8 mouse cellular contexts compared by ENCODE assay signal in genomic region chr6:73248237-73249048, GRCm38 (mm10). TPM values are rescaled to one million over a fixed set of nuclear protein-coding genes. Genes with fewer than 3 reads are reported as not detected.
DNase-seq lines count a peak whose midpoint lies in the region; ATAC-seq and TF ChIP-seq lines count a peak whose summit lies in the region.

Suclg1 (plus strand) TSS chr6:73248382.

- peak within 1 kb of the TSS; percentile 77 for H3K4me3 ChIP-seq in bone marrow, adult 2 months (replicated peaks; ENCODE audit: control insufficient read depth, low read depth, low read length)
- H3K4me3 ChIP-seq in embryonic facial prominence, embryonic 15.5 days (replicated peaks) = peak within 1 kb of the TSS; percentile 96
- peak within 1 kb of the TSS; percentile 92 for H3K4me3 ChIP-seq in kidney, embryonic 14.5 days (ENCODE audit: low read length)
- peak within 1 kb of the TSS; percentile 96 for H3K4me3 ChIP-seq in limb, embryonic 15.5 days

- no peaks in the 10 kb centered on the region for H3K36me3 ChIP-seq in embryonic facial prominence, embryonic 15.5 days
- no peaks in the 10 kb centered on the region for H3K36me3 ChIP-seq in kidney, embryonic 14.5 days (ENCODE audit: control insufficient read depth, insufficient read depth, low read length)
- 0 out of 2 replicates have a peak, but pooled peaks cover 3% of the 10 kb centered on the region for H3K36me3 ChIP-seq in limb, embryonic 15.5 days

- peak within 1 kb of the TSS; percentile 72 for H3K4me2 ChIP-seq in embryonic facial prominence, embryonic 15.5 days (replicated peaks)
- peak within 1 kb of the TSS; percentile 78 for H3K4me2 ChIP-seq in kidney, embryonic 14.5 days (replicated peaks; ENCODE audit: low read depth, low read length)
- H3K4me2 ChIP-seq in limb, embryonic 15.5 days = peak within 1 kb of the TSS; percentile 76

- WGBS in bone marrow, adult 2 months = under 1% methylated on average over 58 of the region's 58 CpGs
- under 1% methylated on average over 56 of the region's 58 CpGs for WGBS in embryonic facial prominence, embryonic 15.5 days
- under 1% methylated on average over 57 of the region's 58 CpGs for WGBS in kidney, embryonic 14.5 days
- under 1% methylated on average over 56 of the region's 58 CpGs for WGBS in limb, embryonic 15.5 days

- no peaks in the 10 kb centered on the region; the same call in 1 of the 2 replicates for H3K4me1 ChIP-seq in bone marrow, adult 2 months (ENCODE audit: control insufficient read depth, insufficient read depth, low read length)
- H3K4me1 ChIP-seq in embryonic facial prominence, embryonic 15.5 days = peaks cover 12% of the 10 kb centered on the region
- peaks cover 10% of the 10 kb centered on the region for H3K4me1 ChIP-seq in kidney, embryonic 14.5 days (ENCODE audit: control insufficient read depth, insufficient read depth, low read length)
- peaks cover 7% of the 10 kb centered on the region for H3K4me1 ChIP-seq in limb, embryonic 15.5 days

- ATAC-seq in embryonic facial prominence, embryonic 15.5 days (ENCODE audit: insufficient number of reproducible peaks, low FRiP score, low TSS enrichment, low read depth) = peak; percentile 94
- ATAC-seq in kidney, embryonic 14.5 days (ENCODE audit: low FRiP score, low TSS enrichment) = peak; percentile 96
- peak; percentile 88 for ATAC-seq in limb, embryonic 15.5 days (ENCODE audit: insufficient number of reproducible peaks, low FRiP score, low TSS enrichment, low read depth)

- no peaks in the 10 kb centered on the region for H3K27me3 ChIP-seq in embryonic facial prominence, embryonic 15.5 days
- no peaks in the 10 kb centered on the region for H3K27me3 ChIP-seq in kidney, embryonic 14.5 days (ENCODE audit: control insufficient read depth, insufficient read depth, low read length)
- no peaks in the 10 kb centered on the region for H3K27me3 ChIP-seq in limb, embryonic 15.5 days

- H3K9ac ChIP-seq in embryonic facial prominence, embryonic 15.5 days = peak within 1 kb of the TSS; percentile 89
- H3K9ac ChIP-seq in kidney, embryonic 14.5 days (ENCODE audit: low read depth, low read length) = peak within 1 kb of the TSS; percentile 91
- H3K9ac ChIP-seq in limb, embryonic 15.5 days = peak within 1 kb of the TSS; percentile 95

- DNase-seq in 416B (ENCODE audit: low read depth) = peak; percentile 91
- peak; percentile 87 to 91 for DNase-seq in heart, adult 9 months (ENCODE audit: low spot score in 2 of 2)
- DNase-seq in monocyte, adult 2 months (ENCODE audit: low read depth in 1 of 2, low spot score in 2 of 2) = peak; percentile 63 to 76
- DNase-seq in spleen, postnatal 36 days (ENCODE audit: low spot score in 2 of 2) = peak; percentile 83 to 87

- peak within 1 kb of the TSS; percentile 62 for H3K27ac ChIP-seq in bone marrow, adult 2 months (ENCODE audit: control insufficient read depth, insufficient read depth, low read depth, low read length, poor library complexity)
- peak within 1 kb of the TSS; percentile 78 for H3K27ac ChIP-seq in embryonic facial prominence, embryonic 15.5 days (replicated peaks)
- H3K27ac ChIP-seq in kidney, embryonic 14.5 days (ENCODE audit: low read depth, low read length) = peak within 1 kb of the TSS; percentile 71
- peak within 1 kb of the TSS; percentile 77 for H3K27ac ChIP-seq in limb, embryonic 15.5 days

- H3K9me3 ChIP-seq in embryonic facial prominence, embryonic 15.5 days (replicated peaks) = no peaks in the 10 kb centered on the region
- H3K9me3 ChIP-seq in kidney, embryonic 14.5 days (ENCODE audit: control insufficient read depth, low read length) = no peaks in the 10 kb centered on the region
- no peaks in the 10 kb centered on the region for H3K9me3 ChIP-seq in limb, embryonic 15.5 days

- peak; percentile 65; the same call in 1 of the 2 replicates for TF ChIP-seq POLR2A in bone marrow, adult 2 months (IDR thresholded peaks at IDR 0.05; ENCODE audit: borderline replicate concordance, control insufficient read depth, low read depth, low read length)

- TF ChIP-seq CTCF in bone marrow, adult 2 months (IDR thresholded peaks at IDR 0.05; ENCODE audit: control insufficient read depth, insufficient read depth, low read length) = no peak

RNA-seq across cellular contexts. Expression of gene Suclg1, which starts in this region (rescaled TPM):
- 22.7 and 53.5 TPM in 2 replicates for polyA plus RNA-seq in bone marrow, adult 2 months (2011; ENCODE audit: insufficient read depth, insufficient read length, low replicate concordance, missing spikeins)
- polyA plus RNA-seq in embryonic facial prominence, embryonic 15.5 days (2015; fragmentation: Nextera tagmentation; extraction: Ambion mirVana) = 143 and 151 TPM in 2 replicates
- polyA plus RNA-seq in kidney, embryonic 14.5 days (2014; fragmentation: Nextera tagmentation; extraction: Ambion mirVana) = 206 and 227 TPM in 2 replicates
- polyA plus RNA-seq in limb, embryonic 15.5 days (2015; fragmentation: Nextera tagmentation; extraction: Ambion mirVana) = 145 and 155 TPM in 2 replicates

Comparison
In these comparisons a context has a peak if more than half of its experiments do, and no peak if none do; other contexts are left out.
1. Peak in every context shown above with its lines: DNase-seq, ATAC-seq, H3K4me3 ChIP-seq and H3K27ac ChIP-seq.